Mouse (Mus musculus): ENCODE measurements at regions not wholly inside any gene's neighbourhood (a gene's known extent, or its start where the extent isn't known, plus 50 kb on each side); places are given as distances from the start of the nearest gene placed in this dataset.

- in situ Hi-C loops (cut with MboI) = no loop called here
These were observed 240.1 kb downstream of the Irs2 start for GRCm38 (mm10) chr8:10768181-10768580.

- in situ Hi-C loops (cut with MboI) = no loop called here
These were observed 244.4 kb downstream of the Irs2 start for GRCm38 (mm10) chr8:10763907-10764306.

GRCm38 (mm10) chr8:10761694-10762305, 246.5 kb downstream of the Irs2 start:
- in situ Hi-C loops (cut with MboI) = no loop called here

GRCm38 (mm10) chr8:10760851-10761693, 247.2 kb downstream of the Irs2 start:
- in situ Hi-C loops (cut with MboI) = no loop called here

- in situ Hi-C loops (cut with MboI) = no loop called here
These were observed 248.0 kb downstream of the Irs2 start for GRCm38 (mm10) chr8:10760231-10760630.

GRCm38 (mm10) chr8:10758151-10758550, 250.1 kb downstream of the Irs2 start:
- in situ Hi-C loops (cut with MboI) = no loop called here

- in situ Hi-C loops (cut with MboI) = no loop called here
These were observed 253.3 kb downstream of the Irs2 start for GRCm38 (mm10) chr8:10754986-10755308.

GRCm38 (mm10) chr8:10754232-10754985, 253.8 kb downstream of the Irs2 start:
- in situ Hi-C loops (cut with MboI) = no loop called here

GRCm38 (mm10) chr8:10753056-10753455, 255.2 kb downstream of the Irs2 start:
- in situ Hi-C loops (cut with MboI) = no loop called here

GRCm38 (mm10) chr8:10747150-10747549, 261.1 kb downstream of the Irs2 start:
- in situ Hi-C loops (cut with MboI) = no loop called here

- in situ Hi-C loops (cut with MboI) = no loop called here
These were observed 265.0 kb downstream of the Irs2 start for GRCm38 (mm10) chr8:10743241-10743640.

- in situ Hi-C loops (cut with MboI) = no loop called here
These were observed 267.4 kb downstream of the Irs2 start for GRCm38 (mm10) chr8:10740837-10741236.

- in situ Hi-C loops (cut with MboI) = no loop called here
These were observed 269.7 kb downstream of the Irs2 start for GRCm38 (mm10) chr8:10738486-10739081.

GRCm38 (mm10) chr8:10734746-10735145, 273.5 kb downstream of the Irs2 start:
- in situ Hi-C loops (cut with MboI) = no loop called here

GRCm38 (mm10) chr8:10723332-10723731, 284.9 kb downstream of the Irs2 start:
- in situ Hi-C loops (cut with MboI) = no loop called here

GRCm38 (mm10) chr8:10722742-10723141, 285.5 kb downstream of the Irs2 start:
- in situ Hi-C loops (cut with MboI) = no loop called here

- in situ Hi-C loops (cut with MboI) = no loop called here
These were observed 285.9 kb downstream of the Irs2 start for GRCm38 (mm10) chr8:10722342-10722741.

- in situ Hi-C loops (cut with MboI) = no loop called here
These were observed 287.0 kb downstream of the Irs2 start for GRCm38 (mm10) chr8:10721146-10721862.

GRCm38 (mm10) chr8:10720398-10720797, 287.9 kb downstream of the Irs2 start:
- in situ Hi-C loops (cut with MboI) = no loop called here

- in situ Hi-C loops (cut with MboI) = no loop called here
These were observed 288.8 kb downstream of the Irs2 start for GRCm38 (mm10) chr8:10719411-10719810.

GRCm38 (mm10) chr8:10717297-10717696, 291.0 kb downstream of the Irs2 start:
- in situ Hi-C loops (cut with MboI) = no loop called here

- in situ Hi-C loops (cut with MboI) = no loop called here
These were observed 292.1 kb downstream of the Irs2 start for GRCm38 (mm10) chr8:10716161-10716560.

Data from mature B cell (primary cell).